Mouse (Mus musculus): ENCODE results near the gene Atf2. TPM values are rescaled to one million over a fixed set of nuclear protein-coding genes. Genes with fewer than 3 reads are reported as not detected.
"Not testable (repeated sequence)": the region's sequence is repeated elsewhere in the genome, so short reads cannot be mapped to it uniquely, and the experiment has no call there.

The Atf2 gene
- polyA plus RNA-seq, 2 experiments, result 8.2 to 13.0 TPM

DNA sequence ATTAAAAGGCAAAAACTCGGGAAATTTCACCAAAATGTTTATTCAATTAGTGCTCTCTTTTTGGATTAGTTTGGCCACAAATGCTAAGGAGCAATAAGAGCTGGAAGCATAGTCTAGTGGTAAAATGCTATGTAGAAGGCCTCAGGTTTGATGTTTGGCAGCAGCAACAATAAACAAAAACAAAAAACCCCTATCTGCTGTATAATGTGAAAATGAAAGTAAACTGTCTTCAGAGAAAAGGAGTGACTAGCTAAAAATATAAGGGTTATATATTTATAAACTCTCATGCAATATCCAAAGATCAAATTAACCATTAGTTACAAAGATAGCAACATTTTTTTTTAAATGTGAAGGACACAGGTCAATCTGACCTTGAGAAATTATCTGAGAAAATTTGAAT lies 36.2 kb downstream of the Atf2 start:
- WGBS (ENCODE audit: insufficient replicate concordance), result 50% methylated on average over 1 of the region's 1 CpGs
- Histone ChIP-seq H3K4me3 (ENCODE audit: insufficient read depth in 1 of 2, low read depth in 2 of 2, low read length in 2 of 2) (no peak overlapping the region), H3K27me3 (ENCODE audit: control insufficient read depth, insufficient read depth, low read length) (no peaks in the 10 kb centered on the region), H3K4me2 (ENCODE audit: low read depth) (no peak overlapping the region), H3K9ac (replicated peaks) (no peak overlapping the region), H3K4me1 (replicated peaks; ENCODE audit: control insufficient read depth in 2 of 2, insufficient read depth in 2 of 2, low read length in 1 of 2) (peaks cover 0 to 5% of the 10 kb centered on the region in 2 experiments; a peak in 3 of 4 replicates), H3K36me3 (replicated peaks; ENCODE audit: control insufficient read depth, insufficient read depth, low read depth) (no peaks in the 10 kb centered on the region), H3K9me3 (ENCODE audit: control insufficient read depth, low read length) (no peaks in the 10 kb centered on the region), H3K27ac (no peak overlapping the region)
- DNase-seq (ENCODE audit: low read depth in 3 of 3, low spot score in 3 of 3), result no peak
- TF ChIP-seq CTCF (IDR thresholded peaks at IDR 0.05; ENCODE audit: low read depth) (no peak), EP300 (IDR thresholded peaks at IDR 0.05; ENCODE audit: low read depth) (no peak)
- no peak for ATAC-seq (ENCODE audit: insufficient read depth)

DNA sequence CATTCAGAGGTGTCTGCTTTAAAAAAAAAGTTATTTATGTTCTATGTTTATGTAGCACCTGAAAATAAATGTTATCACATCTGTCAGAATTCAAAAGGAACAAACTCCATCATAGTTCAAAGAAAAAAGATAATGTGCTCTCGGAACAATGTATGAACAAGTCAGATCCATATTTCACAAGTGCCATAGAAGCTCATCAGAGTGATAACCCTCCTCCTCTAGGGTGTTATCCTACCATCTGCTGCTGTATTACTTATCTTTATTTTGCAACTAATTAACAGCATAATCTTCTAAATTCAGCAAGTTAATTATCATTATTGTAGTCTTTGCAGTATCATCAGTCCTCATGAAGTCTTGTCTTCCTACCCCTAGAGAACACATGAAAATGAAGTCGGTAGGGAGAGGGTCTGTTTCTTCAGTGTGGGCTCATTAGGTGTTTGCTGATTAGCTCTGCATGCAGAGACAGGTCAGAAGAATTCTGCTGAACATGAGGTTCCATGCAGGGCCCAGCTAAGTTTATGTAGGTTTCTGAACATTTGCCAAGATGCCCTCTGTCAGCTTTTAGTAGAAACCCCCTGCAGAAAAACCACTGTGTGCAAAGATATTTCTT lies 57.9 kb downstream of the Atf2 start:
- Histone ChIP-seq H3K9ac (replicated peaks) (no peak overlapping the region), H3K9me3 (ENCODE audit: control insufficient read depth, low read length) (no peaks in the 10 kb centered on the region), H3K4me3 (ENCODE audit: insufficient read depth in 1 of 2, low read depth in 2 of 2, low read length in 2 of 2) (no peak overlapping the region), H3K27ac (no peak overlapping the region), H3K36me3 (replicated peaks; ENCODE audit: control insufficient read depth, insufficient read depth, low read depth) (peaks cover 3% of the 10 kb centered on the region; the same call in 1 of the 2 replicates), H3K27me3 (ENCODE audit: control insufficient read depth, insufficient read depth, low read length) (no peaks in the 10 kb centered on the region), H3K4me1 (replicated peaks; ENCODE audit: control insufficient read depth in 2 of 2, insufficient read depth in 2 of 2, low read length in 1 of 2) (no peaks in the 10 kb centered on the region), H3K4me2 (ENCODE audit: low read depth) (no peak overlapping the region)
- WGBS (ENCODE audit: insufficient replicate concordance), result 55% methylated on average over 2 of the region's 2 CpGs
- TF ChIP-seq EP300 (IDR thresholded peaks at IDR 0.05; ENCODE audit: low read depth) (no peak), CTCF (IDR thresholded peaks at IDR 0.05; ENCODE audit: low read depth) (no peak)
- DNase-seq (ENCODE audit: low read depth in 3 of 3, low spot score in 3 of 3) (no peak), ATAC-seq (ENCODE audit: insufficient read depth) (no peak)

DNA sequence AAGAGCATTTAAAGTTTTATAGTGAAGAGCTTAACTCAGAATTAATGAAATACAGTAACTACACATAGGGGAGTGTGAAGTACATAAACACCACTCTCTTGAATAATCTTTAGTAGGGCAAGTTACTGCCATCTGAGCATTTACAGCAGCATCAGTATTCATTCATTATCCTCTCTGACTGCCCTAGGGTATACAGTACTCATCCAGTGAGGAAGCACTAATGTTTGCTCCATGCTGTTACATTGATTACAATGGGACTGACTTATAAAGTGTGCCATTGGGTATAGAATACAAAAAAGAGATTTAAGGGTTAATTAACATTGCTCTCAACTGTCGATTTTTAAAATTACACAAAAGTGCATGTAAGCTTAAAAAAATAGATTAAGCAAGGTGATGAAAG lies 59.2 kb downstream of the Atf2 start:
- DNase-seq (ENCODE audit: low read depth in 3 of 3, low spot score in 3 of 3), result no peak
- no peak for ATAC-seq (ENCODE audit: insufficient read depth)

DNA sequence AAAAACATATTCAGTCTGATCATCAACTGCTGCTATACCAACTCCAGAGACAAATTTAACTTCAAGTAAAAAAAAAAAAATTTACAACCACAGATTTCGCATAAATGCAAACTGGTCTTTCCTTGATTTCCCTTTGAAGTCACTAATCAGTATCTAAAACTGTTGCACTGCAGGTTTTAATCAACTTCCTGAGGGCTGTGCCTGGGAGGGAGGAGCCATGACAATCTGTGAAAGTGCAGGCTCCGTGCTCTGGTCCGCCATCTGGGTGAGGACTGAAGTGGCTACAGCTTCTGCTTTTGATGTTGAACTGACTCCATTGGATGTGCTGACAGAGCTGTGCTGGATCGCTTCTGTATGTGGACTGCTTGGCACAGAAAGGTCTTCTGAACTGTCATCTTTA lies 73.7 kb downstream of the Atf2 start:
- Histone ChIP-seq H3K4me2 (ENCODE audit: low read depth) (no peak overlapping the region), H3K4me3 (ENCODE audit: insufficient read depth in 1 of 2, low read depth in 2 of 2, low read length in 2 of 2) (no peak overlapping the region), H3K36me3 (replicated peaks; ENCODE audit: control insufficient read depth, insufficient read depth, low read depth) (peaks cover 7% of the 10 kb centered on the region), H3K4me1 (replicated peaks; ENCODE audit: control insufficient read depth in 2 of 2, insufficient read depth in 2 of 2, low read length in 1 of 2) (no peaks in the 10 kb centered on the region), H3K27ac (no peak overlapping the region), H3K9me3 (ENCODE audit: control insufficient read depth, low read length) (no peaks in the 10 kb centered on the region), H3K9ac (replicated peaks) (no peak overlapping the region), H3K27me3 (ENCODE audit: control insufficient read depth, insufficient read depth, low read length) (no peaks in the 10 kb centered on the region)
- WGBS (ENCODE audit: insufficient replicate concordance), result 42% methylated on average over 4 of the region's 4 CpGs
- DNase-seq (ENCODE audit: low read depth in 3 of 3, low spot score in 3 of 3) (peak in 2 of 3 experiments; percentile 68 to 73), ATAC-seq (ENCODE audit: insufficient read depth) (no peak)
- TF ChIP-seq EP300 (IDR thresholded peaks at IDR 0.05; ENCODE audit: low read depth) (no peak), CTCF (IDR thresholded peaks at IDR 0.05; ENCODE audit: low read depth) (no peak)

More for the DNA sequence above, 59.2 kb downstream of the Atf2 start:
- no peaks in the 10 kb centered on the region for H3K9me3 ChIP-seq (ENCODE audit: control insufficient read depth, low read length)
- no peaks in the 10 kb centered on the region for H3K4me1 ChIP-seq (replicated peaks; ENCODE audit: control insufficient read depth in 2 of 2, insufficient read depth in 2 of 2, low read length in 1 of 2)
- H3K4me2 ChIP-seq (ENCODE audit: low read depth), result no peak overlapping the region
- H3K27me3 ChIP-seq (ENCODE audit: control insufficient read depth, insufficient read depth, low read length), result no peaks in the 10 kb centered on the region
- TF ChIP-seq CTCF (IDR thresholded peaks at IDR 0.05; ENCODE audit: low read depth), result no peak
- no peak overlapping the region for H3K27ac ChIP-seq
- no peak overlapping the region for H3K9ac ChIP-seq (replicated peaks)
- H3K4me3 ChIP-seq (ENCODE audit: insufficient read depth in 1 of 2, low read depth in 2 of 2, low read length in 2 of 2), result no peak overlapping the region
- WGBS (ENCODE audit: insufficient replicate concordance), result 69% methylated on average over 1 of the region's 1 CpGs
- H3K36me3 ChIP-seq (replicated peaks; ENCODE audit: control insufficient read depth, insufficient read depth, low read depth), result peaks cover 3% of the 10 kb centered on the region; the same call in 1 of the 2 replicates

DNA sequence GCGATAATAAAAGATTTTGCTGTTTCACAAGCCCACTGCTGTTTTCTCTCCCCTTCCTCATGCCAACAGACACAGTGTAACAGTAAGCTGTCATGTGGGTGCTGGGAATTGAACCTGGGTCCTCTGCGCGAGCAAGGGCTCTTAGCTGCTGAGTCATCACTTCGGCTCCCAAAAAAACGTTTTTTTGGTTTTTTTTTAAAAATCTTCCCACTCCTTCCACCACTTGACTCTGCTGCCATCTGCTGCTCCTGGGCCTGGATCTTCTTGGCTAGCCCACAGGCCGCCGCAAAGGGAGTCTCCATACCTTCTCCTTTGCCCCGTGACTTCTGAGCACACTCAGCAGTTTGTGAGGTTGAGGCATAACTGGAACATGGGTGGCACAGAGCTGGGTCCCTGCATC lies 84.8 kb downstream of the Atf2 start:
- H3K27me3 ChIP-seq (ENCODE audit: control insufficient read depth, insufficient read depth, low read length), result no peaks in the 10 kb centered on the region
- 81% methylated on average over 8 of the region's 8 CpGs for WGBS (ENCODE audit: insufficient replicate concordance)
- DNase-seq (ENCODE audit: low read depth in 3 of 3, low spot score in 3 of 3) (no peak), ATAC-seq (ENCODE audit: insufficient read depth) (no peak)
- no peak overlapping the region for H3K4me3 ChIP-seq (ENCODE audit: insufficient read depth in 1 of 2, low read depth in 2 of 2, low read length in 2 of 2)
- H3K4me2 ChIP-seq (ENCODE audit: low read depth), result no peak overlapping the region
- no peak for TF ChIP-seq CTCF (IDR thresholded peaks at IDR 0.05; ENCODE audit: low read depth)
- TF ChIP-seq EP300 (IDR thresholded peaks at IDR 0.05; ENCODE audit: low read depth), result no peak
- no peaks in the 10 kb centered on the region for H3K4me1 ChIP-seq (replicated peaks; ENCODE audit: control insufficient read depth in 2 of 2, insufficient read depth in 2 of 2, low read length in 1 of 2)
- no peaks in the 10 kb centered on the region for H3K36me3 ChIP-seq (replicated peaks; ENCODE audit: control insufficient read depth, insufficient read depth, low read depth)
- no peak overlapping the region for H3K27ac ChIP-seq
- no peaks in the 10 kb centered on the region for H3K9me3 ChIP-seq (ENCODE audit: control insufficient read depth, low read length)
- H3K9ac ChIP-seq (replicated peaks), result no peak overlapping the region

DNA sequence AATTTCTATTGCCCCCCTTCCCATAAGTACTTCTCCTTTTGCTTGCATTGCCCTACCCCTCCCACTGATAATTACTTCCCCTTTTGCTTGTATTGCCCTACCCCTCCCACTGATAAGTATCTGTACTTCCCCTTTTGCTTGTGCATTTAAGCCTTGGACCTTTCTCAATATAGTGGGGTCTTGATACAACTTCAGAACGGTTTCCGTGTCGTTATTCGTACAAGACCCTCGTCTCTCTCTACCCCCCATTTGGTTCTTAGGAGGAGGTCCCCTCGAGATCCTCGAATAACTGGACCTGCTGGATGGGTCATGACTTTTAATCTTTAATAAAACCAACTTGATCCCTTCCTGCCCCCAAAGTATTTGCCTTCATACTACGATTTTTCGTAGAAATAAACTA lies 92.3 kb downstream of the Atf2 start:
- not testable (repeated sequence) for DNase-seq (ENCODE audit: low read depth in 3 of 3, low spot score in 3 of 3); ATAC-seq (ENCODE audit: insufficient read depth); H3K4me3 ChIP-seq (ENCODE audit: insufficient read depth in 1 of 2, low read depth in 2 of 2, low read length in 2 of 2); H3K27me3 ChIP-seq (ENCODE audit: control insufficient read depth, insufficient read depth, low read length); H3K4me1 ChIP-seq (replicated peaks; ENCODE audit: control insufficient read depth in 2 of 2, insufficient read depth in 2 of 2, low read length in 1 of 2); H3K4me2 ChIP-seq (ENCODE audit: low read depth); H3K9ac ChIP-seq (replicated peaks); H3K27ac ChIP-seq; H3K36me3 ChIP-seq (replicated peaks; ENCODE audit: control insufficient read depth, insufficient read depth, low read depth); H3K9me3 ChIP-seq (ENCODE audit: control insufficient read depth, low read length)
- 62% methylated on average over 9 of the region's 9 CpGs for WGBS (ENCODE audit: insufficient replicate concordance)
